Mouse (Mus musculus) spleen, adult 18-20 months (tissue): ENCODE data around the gene Coq8b.
"Not testable (repeated sequence)": the region's sequence is repeated elsewhere in the genome, so short reads cannot be mapped to it uniquely, and the experiment has no call there.

Experiments used
- DNase-seq, 2 experiments: peaks; one replicate each; pipeline ENCODE4 v3.0.0; 2022; ENCODE audit warnings: mixed read lengths in 2 of 2

Gene Coq8b

DNA sequence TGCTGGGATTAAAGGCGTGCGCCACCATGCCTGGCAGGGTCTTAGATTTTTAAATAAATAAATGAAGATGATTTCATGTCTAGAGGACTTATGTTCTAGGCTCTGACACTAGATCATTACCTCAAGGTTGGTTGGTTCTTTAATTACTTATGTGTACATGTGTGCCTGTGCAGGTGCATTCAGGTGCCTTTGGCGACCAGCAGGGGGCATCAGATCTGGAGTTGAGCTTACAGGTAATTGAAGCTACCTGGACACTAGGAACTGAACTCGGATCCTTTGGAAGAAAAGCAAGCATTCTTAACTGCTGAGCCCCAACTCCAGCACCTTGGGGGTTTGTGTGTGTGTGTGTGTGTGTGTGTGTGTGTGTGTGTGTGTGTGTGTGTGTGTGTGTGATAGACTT, 2.0 kb upstream of the Coq8b start:
- DNase-seq: no peak

DNA sequence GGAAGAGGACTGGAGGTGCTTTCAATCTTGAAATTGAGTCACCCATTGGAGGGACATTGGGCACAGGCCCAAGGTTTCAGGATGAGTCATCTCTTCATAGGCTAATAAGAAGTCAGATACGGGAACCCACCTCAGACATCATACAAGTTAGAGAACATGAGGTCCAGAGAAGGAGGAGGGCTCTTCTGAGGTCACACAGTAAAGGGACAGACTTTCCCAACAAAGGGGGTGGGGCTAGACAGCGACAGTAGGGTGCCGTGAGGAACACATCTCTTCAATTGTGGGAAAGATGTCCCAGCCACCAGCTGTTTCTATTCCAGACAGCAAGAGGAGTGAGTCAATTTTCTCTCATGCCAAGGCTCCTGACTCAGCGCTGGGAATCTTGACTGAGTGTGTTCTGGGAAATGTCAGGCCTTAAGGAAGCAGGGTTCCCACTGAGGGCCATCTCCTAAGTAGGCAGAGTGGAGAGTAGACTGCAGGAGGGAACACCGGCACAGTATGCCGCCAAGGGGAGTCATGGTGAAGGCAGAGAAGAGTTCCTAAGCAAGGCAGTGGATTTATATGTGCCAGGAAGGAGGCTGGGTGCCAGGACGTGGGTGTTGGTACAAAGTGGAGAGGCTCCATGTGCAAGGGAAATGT, 1.0 kb upstream of the Coq8b start:
- DNase-seq: no peak

DNA sequence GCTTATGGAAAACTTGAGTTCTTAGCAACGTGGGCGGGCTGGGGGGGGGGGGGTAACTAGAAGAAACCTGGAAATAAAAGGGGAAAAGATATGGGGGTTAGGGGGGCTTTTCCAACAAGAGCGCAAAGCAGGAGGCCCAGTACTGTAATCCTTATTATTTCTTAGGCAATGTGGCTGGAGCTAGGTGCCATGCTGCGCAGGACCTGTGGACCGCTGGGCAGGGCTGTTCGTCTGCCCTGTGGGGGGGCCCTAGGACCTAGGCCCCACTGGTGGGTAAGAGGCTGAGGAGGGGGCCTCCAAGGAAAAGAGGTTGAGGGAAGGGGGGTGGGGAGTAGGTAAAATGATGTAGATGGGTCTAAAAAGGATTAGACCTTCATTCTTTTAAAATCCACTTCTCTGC, 477 bp downstream of the Coq8b start:
- no peak for DNase-seq

DNA sequence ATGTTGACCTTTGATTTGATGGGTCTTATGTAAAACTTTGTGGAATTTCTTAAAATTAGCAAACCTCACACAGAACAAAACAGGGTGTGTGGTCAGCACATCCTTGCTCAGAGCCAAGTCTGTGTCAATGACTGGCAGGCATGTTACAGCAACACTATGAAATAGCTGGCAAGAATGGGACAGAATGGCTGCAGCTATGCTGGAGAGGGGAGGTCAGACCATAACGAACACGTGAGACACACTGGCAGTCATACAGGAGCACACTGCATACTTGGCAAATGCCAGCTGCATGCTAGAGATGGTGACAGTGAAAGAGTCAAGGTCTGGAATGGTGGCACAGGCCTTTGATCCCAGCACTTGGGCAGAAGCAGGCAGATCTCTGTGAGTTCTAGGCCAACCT, 2.9 kb downstream of the Coq8b start:
- DNase-seq: no peak

DNA sequence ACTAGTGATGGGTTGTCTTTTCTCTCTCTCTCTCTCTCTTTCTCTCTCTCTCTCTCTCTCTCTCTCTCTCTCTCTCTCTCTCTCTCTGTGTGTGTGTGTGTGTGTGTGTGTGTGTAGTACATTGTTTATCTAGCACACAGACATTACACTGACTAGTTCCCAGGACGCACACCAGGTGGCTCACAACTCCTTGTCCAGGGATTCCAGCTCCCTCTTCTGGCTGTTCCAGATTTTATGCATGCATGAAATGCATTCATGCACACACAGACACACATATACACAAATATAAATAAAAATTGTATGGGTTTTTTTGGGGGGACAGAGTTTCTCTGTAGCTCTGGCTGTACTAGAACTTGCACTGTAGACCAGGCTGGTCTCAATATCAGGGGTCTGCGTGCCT, 4.7 kb downstream of the Coq8b start:
- DNase-seq: no peak

DNA sequence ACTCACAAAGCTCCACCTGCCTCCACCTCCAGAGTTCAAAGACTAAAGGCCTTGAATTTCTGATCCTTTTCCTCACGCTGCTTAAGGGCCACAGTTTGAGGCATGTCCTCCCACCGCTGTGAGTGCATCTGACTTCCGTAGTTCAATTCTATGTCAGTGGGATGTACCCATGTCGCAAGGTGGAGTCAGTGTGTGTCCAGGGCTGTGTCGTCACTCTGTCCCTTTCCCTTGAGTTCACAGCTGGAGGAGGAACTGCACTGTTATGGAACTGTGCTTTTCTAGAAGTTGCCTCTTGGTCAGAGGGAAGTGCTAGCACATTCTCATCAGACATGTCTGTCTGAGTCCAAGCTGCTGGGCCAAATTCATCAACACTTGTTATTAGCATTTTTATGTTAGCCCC, 5.7 kb downstream of the Coq8b start:
- DNase-seq: no peak

GRCm38 (mm10) chr7:27243211-27243610, 10.4 kb downstream of the Coq8b start:
- no peak for DNase-seq

GRCm38 (mm10) chr7:27244088-27244487, 11.3 kb downstream of the Coq8b start:
- not testable (repeated sequence) for DNase-seq

GRCm38 (mm10) chr7:27249146-27249545, 16.3 kb downstream of the Coq8b start:
- no peak for DNase-seq

- no peak for DNase-seq
Observed at GRCm38 (mm10) chr7:27249928-27250327, 17.1 kb downstream of the Coq8b start.

- DNase-seq: no peak
Observed at GRCm38 (mm10) chr7:27251946-27252345, 19.1 kb downstream of the Coq8b start.

DNA sequence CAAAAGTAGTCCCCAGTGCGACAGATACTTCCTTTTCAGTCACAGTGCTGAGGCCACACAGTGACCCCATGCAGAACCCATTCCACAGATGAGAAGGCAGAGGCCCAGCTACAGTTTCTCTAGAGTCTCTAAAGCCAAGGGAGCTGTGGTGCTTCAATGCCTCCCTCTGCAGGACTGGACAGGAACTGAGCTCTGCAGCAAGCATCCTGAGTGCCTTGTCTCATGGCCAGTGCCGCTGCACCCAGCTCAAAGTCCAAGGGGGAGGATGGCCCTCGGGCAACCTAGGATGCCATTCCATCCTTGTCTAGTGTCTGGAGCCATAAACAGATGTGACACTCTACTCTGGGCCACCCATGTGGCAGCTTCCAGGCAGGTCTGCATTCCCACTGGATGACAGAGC, 22.9 kb downstream of the Coq8b start:
- DNase-seq: no peak

DNA sequence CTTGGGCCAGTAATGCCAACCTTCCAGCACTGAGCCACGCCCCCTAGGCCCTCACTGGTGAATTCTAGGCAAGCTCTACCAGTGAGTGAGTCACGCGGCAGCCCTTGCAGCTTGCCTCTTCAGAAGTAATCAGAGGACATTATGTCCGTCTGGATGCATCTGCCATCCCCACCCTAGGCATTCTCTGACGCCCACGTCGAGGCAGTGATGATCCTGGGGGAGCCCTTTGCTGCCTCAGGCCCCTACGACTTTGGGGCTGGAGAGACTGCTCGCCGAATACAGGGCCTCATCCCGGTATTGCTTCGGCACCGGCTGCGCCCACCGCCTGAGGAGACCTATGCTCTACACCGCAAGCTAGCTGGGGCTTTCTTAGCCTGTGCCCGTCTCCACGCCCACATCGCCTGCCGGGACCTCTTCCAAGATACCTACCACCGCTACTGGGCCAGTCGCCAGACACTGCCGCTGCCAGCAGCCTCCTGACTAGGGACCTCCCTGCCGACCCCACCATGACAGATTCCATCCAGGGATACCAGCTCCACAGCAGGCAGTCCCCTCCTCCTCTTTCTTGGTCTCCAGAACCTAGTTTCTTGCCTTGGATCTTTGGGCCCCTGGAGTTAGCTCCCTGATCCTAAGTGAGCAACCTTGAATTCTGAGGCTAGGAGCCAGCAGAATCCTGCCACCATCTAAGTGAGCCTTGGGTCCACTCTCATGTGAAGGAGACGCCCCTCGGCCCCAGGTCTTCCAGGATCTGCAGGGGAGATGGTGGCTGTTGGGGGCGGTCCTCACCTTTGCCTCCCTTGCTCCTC, 24.4 kb downstream of the Coq8b start:
- no peak for DNase-seq

GRCm38 (mm10) chr7:27257852-27258204, 25.0 kb downstream of the Coq8b start:
- no peak for DNase-seq

GRCm38 (mm10) chr7:27258205-27258899, 25.5 kb downstream of the Coq8b start, which contains the start of gene Numbl:
Gene Numbl (plus strand): TSS chr7:27258433.
- peak; percentile 83 to 90 for DNase-seq

- DNase-seq: no peak
Observed at GRCm38 (mm10) chr7:27259271-27259721, 26.5 kb downstream of the Coq8b start.

DNA sequence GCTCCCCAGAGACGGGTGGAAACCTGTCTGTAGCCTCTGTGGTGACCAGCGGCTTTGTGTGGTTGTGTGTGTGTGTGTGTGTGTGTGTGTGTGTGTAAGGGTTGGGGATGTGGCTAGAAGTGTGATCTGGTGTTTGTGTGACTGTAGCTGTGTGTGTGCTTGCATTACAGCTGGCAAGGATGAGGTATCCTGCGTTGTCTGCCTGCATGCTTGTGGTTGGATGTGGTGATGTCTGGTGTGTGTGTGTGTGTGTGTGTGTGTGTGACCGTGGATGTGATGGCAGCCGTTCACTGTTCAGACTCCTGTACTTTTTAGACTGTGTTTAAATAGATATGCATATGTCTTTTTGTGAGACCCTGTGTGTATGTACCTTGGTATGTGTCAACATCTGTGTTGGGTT, 26.9 kb downstream of the Coq8b start:
- DNase-seq: no peak

GRCm38 (mm10) chr7:27260856-27261255, 28.0 kb downstream of the Coq8b start:
- no peak for DNase-seq

DNA sequence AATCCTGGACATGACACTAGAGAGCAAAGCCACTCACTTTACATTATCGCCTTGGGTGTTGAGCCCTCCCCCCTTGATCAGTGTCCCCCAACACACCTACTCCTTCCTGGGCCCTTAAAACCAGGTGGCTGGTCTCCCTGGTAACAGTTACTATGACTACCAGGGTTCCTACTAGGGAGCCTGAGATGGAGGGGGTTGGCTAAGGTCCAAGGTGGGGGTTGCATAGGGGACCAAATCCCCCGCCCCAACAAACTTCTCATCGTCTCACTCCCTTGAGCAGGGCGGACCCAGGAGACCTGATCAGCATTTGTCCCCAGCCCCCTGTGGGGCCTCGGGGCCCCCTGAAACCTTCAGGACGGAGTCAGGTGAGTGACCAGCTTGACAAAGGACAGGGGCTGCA, 29.1 kb downstream of the Coq8b start:
- no peak for DNase-seq

- no peak for DNase-seq
Observed at GRCm38 (mm10) chr7:27264761-27265160, 31.9 kb downstream of the Coq8b start.

DNA sequence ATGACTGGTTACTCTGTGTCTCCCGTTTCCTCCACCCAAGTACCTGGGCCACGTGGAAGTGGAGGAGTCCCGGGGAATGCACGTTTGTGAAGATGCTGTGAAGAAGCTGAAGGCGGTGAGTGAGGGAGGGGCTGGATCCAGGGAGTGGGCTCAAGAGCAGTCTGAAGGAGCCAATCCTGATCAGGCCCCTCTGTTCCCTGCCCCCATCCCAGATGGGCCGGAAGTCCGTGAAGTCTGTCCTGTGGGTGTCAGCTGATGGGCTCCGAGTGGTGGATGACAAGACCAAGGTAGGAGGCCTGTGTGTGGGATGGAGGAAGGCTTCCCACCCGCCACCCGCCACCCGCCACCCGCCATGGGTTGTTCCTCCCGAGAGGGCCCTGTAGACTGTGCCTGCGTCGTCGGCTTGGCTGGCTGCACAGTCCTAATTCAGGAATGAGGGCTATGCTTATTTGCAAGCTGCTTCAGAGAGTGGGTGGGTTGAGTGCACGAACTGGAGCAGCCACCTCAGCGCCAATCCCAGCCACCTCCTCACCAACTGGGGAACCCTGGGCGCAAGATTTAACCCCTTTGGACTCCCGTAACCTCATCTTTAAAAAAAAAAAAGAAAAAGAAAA, 33.8 kb downstream of the Coq8b start:
- no peak for DNase-seq

DNA sequence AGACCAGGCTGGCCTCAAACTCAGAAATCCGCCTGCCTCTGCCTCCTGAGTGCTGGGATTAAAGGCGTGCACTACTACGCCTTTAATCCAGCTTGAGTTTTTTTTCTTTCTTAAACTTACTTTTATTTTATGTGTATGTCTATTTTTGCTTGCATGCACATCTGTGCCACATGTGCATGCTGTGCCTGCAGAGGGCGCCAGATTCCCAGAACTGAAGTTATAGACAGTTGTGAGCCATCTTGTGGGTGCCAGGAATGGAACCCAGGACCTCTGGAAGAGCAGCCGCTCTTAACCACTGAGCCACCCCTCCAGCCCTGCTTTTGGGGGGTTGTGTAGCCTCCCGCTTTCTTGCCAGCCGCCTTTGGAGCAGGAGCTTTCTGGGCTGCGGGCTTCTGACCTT, 38.6 kb downstream of the Coq8b start:
- no peak for DNase-seq

DNA sequence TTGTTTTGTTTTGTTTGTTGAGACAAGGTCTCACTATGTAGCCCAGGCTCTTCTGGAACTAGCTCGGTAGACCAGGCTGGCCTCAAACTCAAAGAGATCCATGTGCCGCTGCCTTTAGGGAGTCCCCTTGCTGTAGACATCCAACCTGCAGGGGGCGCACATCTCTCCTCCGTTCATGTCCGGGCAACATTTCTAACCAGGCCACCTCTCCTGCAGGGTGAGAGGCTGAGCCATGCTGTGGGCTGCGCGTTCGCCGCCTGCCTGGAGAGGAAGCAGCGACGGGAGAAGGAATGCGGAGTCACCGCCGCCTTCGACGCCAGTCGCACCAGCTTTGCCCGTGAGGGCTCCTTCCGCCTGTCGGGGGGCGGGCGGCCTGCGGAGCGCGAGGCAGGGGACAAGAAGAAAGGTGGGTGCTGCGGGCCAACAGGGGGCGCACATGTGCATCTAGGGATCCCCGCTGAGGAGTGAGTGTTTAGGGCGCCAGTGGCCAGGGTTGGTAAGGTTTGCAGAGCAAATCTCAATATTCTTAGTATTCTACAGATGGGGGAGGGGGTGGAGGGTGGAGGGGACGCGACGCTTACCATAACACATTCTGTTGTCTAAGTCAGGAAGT, 41.0 kb downstream of the Coq8b start:
- DNase-seq: no peak
